Mouse (Mus musculus): ENCODE data around the gene Tbx15.

DNA sequence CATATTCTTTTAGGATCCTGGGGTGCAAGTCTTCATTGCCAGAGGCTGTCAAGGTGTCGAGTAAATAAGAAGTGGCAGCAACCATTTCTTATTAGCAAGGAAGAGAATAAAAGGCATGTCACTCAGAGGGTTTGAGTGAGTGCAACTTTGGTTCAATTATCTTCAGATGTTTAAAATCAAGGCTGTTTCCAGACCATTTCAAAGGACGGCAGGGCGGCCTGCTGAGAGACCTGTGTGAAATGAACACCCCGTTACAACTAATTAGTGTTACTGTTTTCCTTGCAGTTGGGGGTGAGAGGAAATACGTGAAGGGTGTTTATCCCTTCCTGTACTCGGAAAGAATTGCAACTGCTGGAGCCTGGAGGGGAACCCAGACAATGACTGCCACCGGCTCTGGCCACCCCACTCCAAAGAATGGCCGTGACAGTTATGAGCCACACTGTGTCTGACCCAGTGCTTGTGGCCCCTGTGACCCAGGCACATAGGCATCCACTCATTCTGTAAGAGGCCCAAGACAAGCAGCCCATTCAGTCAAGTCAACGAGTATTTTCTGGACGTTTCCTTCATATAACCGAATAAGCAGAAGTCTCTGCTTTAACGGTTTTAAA is 37.9 kb downstream of the Tbx15 start:
- TF ChIP-seq CTCF (IDR thresholded peaks at IDR 0.05; ENCODE audit: borderline replicate concordance, insufficient read depth, low read depth, low read length) (no peak), POLR2A (IDR thresholded peaks at IDR 0.05; ENCODE audit: borderline replicate concordance, insufficient read depth, low read length) (no peak)
